Mouse (Mus musculus): ENCODE results near the gene Mut.

The Mut gene

GRCm38 (mm10) chr17:40934420-40935231 is at the start of gene Mut, which contains the start of gene Cenpq:
TSS of gene Mut (plus strand) at chr17:40934685.
TSS of gene Cenpq (minus strand) at chr17:40935047.
- peak; percentile 99 for DNase-seq

GRCm38 (mm10) chr17:40885155-40885554 is 49.3 kb upstream of the Mut start:
- DNase-seq: no peak

DNA sequence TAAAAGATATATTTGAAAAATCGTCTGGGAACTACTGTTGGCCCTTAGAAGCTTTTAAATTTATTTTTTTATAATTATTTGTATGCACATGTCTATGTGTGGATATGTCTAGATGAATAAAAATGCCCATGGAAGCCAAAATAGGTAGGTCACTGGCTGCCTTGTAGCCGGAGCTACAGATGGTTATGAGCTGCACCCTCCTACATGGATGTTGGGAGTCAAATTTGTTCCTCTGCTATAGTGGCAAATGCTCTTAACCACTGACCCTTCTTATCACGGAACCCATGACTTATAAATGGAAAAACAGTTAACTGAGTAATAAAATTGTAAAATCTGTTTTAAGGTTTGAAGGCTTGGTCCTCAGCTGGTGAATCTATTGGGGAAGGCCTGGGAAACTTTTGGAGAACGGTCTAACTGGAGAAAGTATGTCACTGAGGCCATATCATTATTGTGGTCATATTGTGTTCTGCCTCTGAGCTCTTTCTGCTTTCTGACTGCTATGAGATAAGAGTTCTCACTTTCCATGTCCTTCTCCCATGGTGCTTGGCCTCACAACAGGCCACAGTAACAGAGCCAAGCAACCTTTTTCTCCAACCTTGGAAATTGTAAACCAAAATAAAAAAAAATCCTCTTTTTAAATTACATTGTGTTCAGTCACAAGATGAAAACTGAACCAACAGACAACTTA is 46.5 kb upstream of the Mut start:
- no peak for DNase-seq

- no peak for DNase-seq
Observed at GRCm38 (mm10) chr17:40896863-40897262, 37.6 kb upstream of the Mut start.

- DNase-seq: no peak
Observed at GRCm38 (mm10) chr17:40899783-40900363, 34.6 kb upstream of the Mut start.

GRCm38 (mm10) chr17:40903345-40903744 is 31.1 kb upstream of the Mut start:
- no peak for DNase-seq

- peak; percentile 2 for DNase-seq
Observed at GRCm38 (mm10) chr17:40904056-40904597, 30.4 kb upstream of the Mut start.

DNA sequence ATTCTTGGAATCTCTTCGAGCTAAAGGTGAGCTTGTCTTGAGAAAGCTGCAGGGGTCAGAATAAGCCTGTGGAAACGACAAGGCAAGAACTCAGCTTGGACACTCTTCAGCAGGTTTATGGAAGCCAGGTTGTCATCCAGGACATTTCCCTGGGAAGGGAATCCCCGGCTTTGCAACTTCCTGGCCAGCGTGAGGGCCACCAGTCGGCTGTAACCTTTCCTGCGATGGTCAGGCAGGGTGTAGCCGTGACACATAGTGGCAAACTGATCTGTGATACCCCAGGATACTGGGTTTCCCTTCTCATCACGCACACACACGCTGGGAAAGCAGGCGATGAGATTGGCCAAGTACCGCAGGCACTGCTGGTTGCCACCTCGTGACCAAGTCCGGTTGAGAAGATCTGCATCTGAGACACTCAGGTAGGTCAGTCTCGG is 29.7 kb upstream of the Mut start:
- DNase-seq: no peak

DNA sequence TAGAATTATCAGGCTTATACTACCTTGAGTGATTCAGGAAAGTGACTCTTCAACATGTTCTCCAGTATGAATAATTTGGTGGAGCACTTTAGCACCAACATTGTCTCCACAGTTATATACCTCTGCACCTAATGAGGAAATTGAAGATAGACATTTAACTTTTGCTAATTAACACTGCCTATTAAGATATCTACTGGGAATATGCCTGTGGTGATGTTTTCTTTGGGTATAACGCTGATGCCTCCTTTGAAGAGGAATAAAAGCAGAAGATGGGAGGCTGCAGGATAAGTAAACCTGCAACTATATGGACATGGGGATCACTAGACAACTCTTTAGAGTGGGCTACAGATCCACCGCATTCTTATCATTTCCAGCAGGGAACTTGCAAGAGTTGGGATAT is 20.2 kb upstream of the Mut start, which contains the start of gene Glyatl3:
Gene Glyatl3 (minus strand): TSS at position 101 of the 400 bp plus-strand sequence.
- DNase-seq: no peak

GRCm38 (mm10) chr17:40915499-40915898 is 19.0 kb upstream of the Mut start:
- DNase-seq: no peak

- DNase-seq: no peak
Observed at GRCm38 (mm10) chr17:40933985-40934384, 500 bp upstream of the Mut start.

DNA sequence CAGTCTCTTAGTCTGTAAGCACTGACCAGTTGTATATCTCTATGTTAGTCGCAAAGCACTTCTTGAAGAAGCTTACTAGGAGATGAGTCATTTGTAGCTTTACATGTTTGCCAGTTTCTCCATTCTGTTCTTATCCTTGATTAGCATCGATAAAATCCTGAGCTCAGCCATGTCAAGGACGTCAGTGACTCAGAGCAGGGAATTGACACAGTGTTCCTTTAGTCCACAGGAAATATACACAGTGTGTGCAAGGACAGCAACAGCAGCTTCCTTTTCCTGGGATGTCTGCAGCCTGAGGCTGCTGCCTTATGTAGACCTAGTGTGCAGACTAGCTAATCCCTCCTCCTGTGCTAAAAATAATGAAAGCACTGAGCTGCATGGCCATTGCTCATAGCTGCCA is 14.0 kb downstream of the Mut start:
- DNase-seq: no peak

DNA sequence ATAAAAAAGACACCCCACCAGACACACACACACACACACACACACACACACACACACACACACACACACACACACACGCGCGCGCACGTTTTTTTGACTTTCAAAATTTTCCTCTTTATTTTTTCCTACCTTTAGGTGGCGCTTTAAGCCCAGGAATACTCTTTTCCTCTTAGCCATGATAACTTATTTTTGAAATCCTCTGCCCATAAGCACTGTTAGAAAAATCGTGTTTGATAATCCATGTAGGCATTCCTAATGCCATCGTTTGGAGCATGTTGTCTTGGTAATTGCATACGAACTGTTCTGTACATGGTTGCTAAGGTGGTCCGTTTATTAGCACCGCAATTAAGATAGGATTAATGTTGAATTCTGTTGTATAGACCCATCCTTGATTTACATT is 43.4 kb downstream of the Mut start:
- no peak for DNase-seq

- no peak for DNase-seq
Observed at GRCm38 (mm10) chr17:40992102-40992501, 57.6 kb downstream of the Mut start.
